10 mouse cellular contexts compared by ENCODE assay signal in genomic region chr7:100950031-100950430, GRCm38 (mm10). TPM values are rescaled to one million over a fixed set of nuclear protein-coding genes. Genes with fewer than 3 reads are reported as not detected.
DNase-seq lines count a peak whose midpoint lies in the region; ATAC-seq and TF ChIP-seq lines count a peak whose summit lies in the region.
"Had no signal": no experiment of that assay in that cellular context is flagged by ENCODE, and none has a peak within 500 bp of the region (broad histone marks: within the 10 kb centered on the region; RNA-seq: fewer than 3 reads in every experiment).

No protein-coding gene starts in this region.

- no peaks in the 10 kb centered on the region; the same call in 1 of the 2 replicates for H3K4me1 ChIP-seq in forebrain, embryonic 11.5 days (replicated peaks; ENCODE audit: control insufficient read depth, insufficient read depth, low read length)
- no peaks in the 10 kb centered on the region for H3K4me1 ChIP-seq in forebrain, embryonic 16.5 days (replicated peaks; ENCODE audit: control insufficient read depth, insufficient read depth, low read length)
- H3K4me1 ChIP-seq in kidney, embryonic 15.5 days: peaks cover 44% of the 10 kb centered on the region
- 0 out of 2 replicates have a peak, but pooled peaks cover 5% of the 10 kb centered on the region for H3K4me1 ChIP-seq in embryonic facial prominence, embryonic 13.5 days
- peaks cover 18% of the 10 kb centered on the region for H3K4me1 ChIP-seq in liver, postnatal 0 days (ENCODE audit: insufficient read depth)

- H3K4me3 ChIP-seq in forebrain, embryonic 11.5 days (ENCODE audit: low read depth, low read length): no peak overlapping the region
- no peak overlapping the region for H3K4me3 ChIP-seq in forebrain, embryonic 16.5 days (replicated peaks; ENCODE audit: low read length)
- H3K4me3 ChIP-seq in kidney, embryonic 15.5 days (replicated peaks): no peak overlapping the region
- H3K4me3 ChIP-seq in embryonic facial prominence, embryonic 13.5 days: no peak overlapping the region
- no peak overlapping the region for H3K4me3 ChIP-seq in liver, postnatal 0 days (ENCODE audit: low read depth, low read length)

- no peak for TF ChIP-seq CTCF in liver, postnatal 0 days (IDR thresholded peaks at IDR 0.05; ENCODE audit: low read depth)

- H3K27ac ChIP-seq in forebrain, embryonic 11.5 days (ENCODE audit: low read depth, low read length): 0 out of 2 replicates have a peak overlapping the region, but pooled peaks have one; percentile 31
- H3K27ac ChIP-seq in forebrain, embryonic 16.5 days (ENCODE audit: low read length): no peak overlapping the region
- H3K27ac ChIP-seq in kidney, embryonic 15.5 days: peak overlapping the region; percentile 83
- H3K27ac ChIP-seq in embryonic facial prominence, embryonic 13.5 days: peak overlapping the region; percentile 45; the same call in 1 of the 2 replicates
- H3K27ac ChIP-seq in liver, postnatal 0 days (ENCODE audit: low read depth): peak overlapping the region; percentile 70

- H3K27me3 ChIP-seq in forebrain, embryonic 11.5 days (ENCODE audit: control insufficient read depth, insufficient read depth, low read length): no peaks in the 10 kb centered on the region
- H3K27me3 ChIP-seq in forebrain, embryonic 16.5 days (replicated peaks; ENCODE audit: control insufficient read depth, insufficient read depth, low read length): no peaks in the 10 kb centered on the region
- no peaks in the 10 kb centered on the region for H3K27me3 ChIP-seq in kidney, embryonic 15.5 days
- H3K27me3 ChIP-seq in embryonic facial prominence, embryonic 13.5 days: no peaks in the 10 kb centered on the region
- H3K27me3 ChIP-seq in liver, postnatal 0 days (ENCODE audit: insufficient read depth, low read length): no peaks in the 10 kb centered on the region

- 60% methylated on average over 5 of the region's 5 CpGs for WGBS in forebrain, embryonic 11.5 days
- WGBS in forebrain, embryonic 16.5 days: 64% methylated on average over 5 of the region's 5 CpGs
- WGBS in kidney, embryonic 15.5 days: 47% methylated on average over 5 of the region's 5 CpGs
- WGBS in embryonic facial prominence, embryonic 13.5 days: 65% methylated on average over 5 of the region's 5 CpGs
- WGBS in liver, postnatal 0 days (ENCODE audit: insufficient replicate concordance): 31% methylated on average over 5 of the region's 5 CpGs

- H3K36me3 ChIP-seq in forebrain, embryonic 11.5 days (ENCODE audit: control insufficient read depth, insufficient read depth, low read length): no peaks in the 10 kb centered on the region
- no peaks in the 10 kb centered on the region for H3K36me3 ChIP-seq in forebrain, embryonic 16.5 days (ENCODE audit: control insufficient read depth, insufficient read depth)
- no peaks in the 10 kb centered on the region for H3K36me3 ChIP-seq in kidney, embryonic 15.5 days
- no peaks in the 10 kb centered on the region for H3K36me3 ChIP-seq in embryonic facial prominence, embryonic 13.5 days
- no peaks in the 10 kb centered on the region for H3K36me3 ChIP-seq in liver, postnatal 0 days (replicated peaks; ENCODE audit: insufficient read depth, low read length)

- no peak for DNase-seq in forebrain, embryonic 11.5 days (ENCODE audit: low spot score)
- no peak for DNase-seq in kidney, postnatal 25 days
- DNase-seq in liver, postnatal 0 days: no peak
- DNase-seq in layer of hippocampus, adult 9-11 months: no peak
- DNase-seq in adrenal gland, postnatal 36 days: no peak
- DNase-seq: adrenal gland, postnatal 25 days had no signal

- no peak for TF ChIP-seq EP300 in liver, postnatal 0 days (IDR thresholded peaks at IDR 0.05; ENCODE audit: low read depth)

- ATAC-seq in forebrain, embryonic 11.5 days (replicated peaks; ENCODE audit: low FRiP score): no peak
- no peak for ATAC-seq in forebrain, embryonic 16.5 days
- ATAC-seq in kidney, embryonic 15.5 days (replicated peaks; ENCODE audit: low FRiP score): peak; percentile 26; the same call in 1 of the 2 replicates
- no peak for ATAC-seq in embryonic facial prominence, embryonic 13.5 days (ENCODE audit: insufficient number of reproducible peaks, insufficient read depth, low FRiP score, low TSS enrichment, low read depth)
- peak; percentile 18 for ATAC-seq in liver, postnatal 0 days

- no peaks in the 10 kb centered on the region for H3K9me3 ChIP-seq in forebrain, embryonic 11.5 days (ENCODE audit: control insufficient read depth, low read length)
- H3K9me3 ChIP-seq in forebrain, embryonic 16.5 days (ENCODE audit: control insufficient read depth, low read length): no peaks in the 10 kb centered on the region
- H3K9me3 ChIP-seq in kidney, embryonic 15.5 days (replicated peaks): no peaks in the 10 kb centered on the region
- no peaks in the 10 kb centered on the region for H3K9me3 ChIP-seq in embryonic facial prominence, embryonic 13.5 days
- H3K9me3 ChIP-seq in liver, postnatal 0 days (ENCODE audit: low read length): no peaks in the 10 kb centered on the region

- no peak overlapping the region for H3K9ac ChIP-seq in forebrain, embryonic 11.5 days (ENCODE audit: low read length)
- no peak overlapping the region for H3K9ac ChIP-seq in forebrain, embryonic 16.5 days (replicated peaks; ENCODE audit: low read depth, low read length)
- H3K9ac ChIP-seq in kidney, embryonic 15.5 days: no peak overlapping the region; the same call in 1 of the 2 replicates
- no peak overlapping the region for H3K9ac ChIP-seq in embryonic facial prominence, embryonic 13.5 days
- no peak overlapping the region for H3K9ac ChIP-seq in liver, postnatal 0 days (replicated peaks)

- H3K4me2 ChIP-seq in forebrain, embryonic 11.5 days (ENCODE audit: low read depth, low read length, severe bottlenecking): no peak overlapping the region
- H3K4me2 ChIP-seq in forebrain, embryonic 16.5 days (ENCODE audit: low read length): no peak overlapping the region
- no peak overlapping the region for H3K4me2 ChIP-seq in kidney, embryonic 15.5 days
- H3K4me2 ChIP-seq in embryonic facial prominence, embryonic 13.5 days: no peak overlapping the region
- no peak overlapping the region for H3K4me2 ChIP-seq in liver, postnatal 0 days (ENCODE audit: low read depth, low read length)

RNA-seq across cellular contexts. Expression of gene Arhgef17, which starts 18.1 kb away (rescaled TPM):
- 7.8 and 10.1 TPM in 2 replicates for polyA plus RNA-seq in forebrain, embryonic 11.5 days (2014; fragmentation: Nextera tagmentation; extraction: Ambion mirVana)
- polyA plus RNA-seq in forebrain, embryonic 16.5 days (2015; fragmentation: Nextera tagmentation; extraction: Ambion mirVana): 8.5 and 10.2 TPM in 2 replicates
- polyA plus RNA-seq in kidney, embryonic 15.5 days (2015; fragmentation: Nextera tagmentation; extraction: Ambion mirVana): 9.1 and 12.2 TPM in 2 replicates
- 8.0 and 8.3 TPM in 2 replicates for polyA plus RNA-seq in embryonic facial prominence, embryonic 13.5 days (2015; fragmentation: Nextera tagmentation; extraction: Ambion mirVana)
- 0.35 and 0.38 TPM in 2 replicates for polyA plus RNA-seq in liver, postnatal 0 days (2015; fragmentation: Nextera tagmentation; extraction: Ambion mirVana)
- total RNA-seq in adrenal gland, postnatal 36 days (2021): 10 to 100 TPM; 63.3 to 69.0 TPM
- total RNA-seq: neutrophil, adult 5-6 weeks had no signal

RNA-seq across cellular contexts. Expression of gene P2ry6, which starts 24.4 kb away (rescaled TPM):
- polyA plus RNA-seq in forebrain, embryonic 11.5 days (2014; fragmentation: Nextera tagmentation; extraction: Ambion mirVana): 1.9 and 3.3 TPM in 2 replicates
- 2.6 and 2.9 TPM in 2 replicates for polyA plus RNA-seq in forebrain, embryonic 16.5 days (2015; fragmentation: Nextera tagmentation; extraction: Ambion mirVana)
- 5.2 TPM in 2 replicates for polyA plus RNA-seq in kidney, embryonic 15.5 days (2015; fragmentation: Nextera tagmentation; extraction: Ambion mirVana)
- polyA plus RNA-seq in embryonic facial prominence, embryonic 13.5 days (2015; fragmentation: Nextera tagmentation; extraction: Ambion mirVana): 3.6 and 5.6 TPM in 2 replicates
- polyA plus RNA-seq in liver, postnatal 0 days (2015; fragmentation: Nextera tagmentation; extraction: Ambion mirVana): 5.3 and 6.0 TPM in 2 replicates
- total RNA-seq in adrenal gland, postnatal 36 days (2021): 1 to 10 TPM; 3.8 to 6.7 TPM

Comparison
In these comparisons a context has a peak if more than half of its experiments do, and no peak if none do; other contexts are left out.
1. ATAC-seq: peak in kidney, embryonic 15.5 days (single experiment) and liver, postnatal 0 days (single experiment); none in forebrain, embryonic 11.5 days (single experiment), forebrain, embryonic 16.5 days (single experiment) and embryonic facial prominence, embryonic 13.5 days (single experiment).